Mouse (Mus musculus): Measurements from ENCODE around the gene A930009A15Rik. TPM values are rescaled to one million over a fixed set of nuclear protein-coding genes. Genes with fewer than 3 reads are reported as not detected.

The A930009A15Rik gene
- polyA plus RNA-seq, 1 experiment from 2014 or later: 0.32 TPM

- peaks cover 32% of the 10 kb centered on the region for H3K27me3 ChIP-seq
- no peaks in the 10 kb centered on the region for H3K36me3 ChIP-seq
- no peak overlapping the region for H3K4me2 ChIP-seq (replicated peaks)
- H3K4me1 ChIP-seq: peaks cover 16% of the 10 kb centered on the region; the same call in 1 of the 2 replicates
- H3K9me3 ChIP-seq: no peaks in the 10 kb centered on the region
- no peak for ATAC-seq (ENCODE audit: insufficient number of reproducible peaks, insufficient read depth, low FRiP score, low TSS enrichment)
- no peak overlapping the region for H3K9ac ChIP-seq
- H3K27ac ChIP-seq: no peak overlapping the region
- H3K4me3 ChIP-seq: no peak overlapping the region
- 81% methylated on average over 3 of the region's 3 CpGs for WGBS
Observed at GRCm38 (mm10) chr10:115583071-115583470, 13.3 kb downstream of the A930009A15Rik start.

DNA sequence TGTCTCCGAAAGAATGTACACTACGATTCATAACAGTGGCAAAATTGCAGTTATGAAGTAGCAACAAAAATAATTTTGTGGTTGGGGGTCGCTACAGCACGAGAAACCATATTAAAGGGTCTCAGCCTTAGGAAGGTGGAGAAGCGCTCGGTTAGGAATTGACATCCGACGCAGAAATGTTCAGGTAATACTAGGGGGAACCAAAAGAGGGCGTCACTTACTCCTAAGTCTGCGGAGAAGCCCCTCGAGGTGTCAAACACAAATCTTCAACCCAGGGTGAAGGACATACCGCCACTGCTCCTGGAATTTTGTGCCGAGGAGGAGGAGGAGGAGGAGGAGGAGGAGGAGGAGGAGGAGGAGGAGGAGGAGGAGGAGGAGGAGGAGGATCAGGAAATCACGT lies 14.9 kb downstream of the A930009A15Rik start:
- Histone ChIP-seq H3K27me3 (peaks cover 47% of the 10 kb centered on the region), H3K9me3 (no peaks in the 10 kb centered on the region), H3K9ac (no peak overlapping the region), H3K36me3 (no peaks in the 10 kb centered on the region), H3K4me2 (replicated peaks) (peak overlapping the region; percentile 88), H3K27ac (no peak overlapping the region), H3K4me1 (peaks cover 13% of the 10 kb centered on the region; the same call in 1 of the 2 replicates), H3K4me3 (peak overlapping the region; percentile 54)
- no peak for ATAC-seq (ENCODE audit: insufficient number of reproducible peaks, insufficient read depth, low FRiP score, low TSS enrichment)
- WGBS: 15% methylated on average over 13 of the region's 14 CpGs

- H3K4me2 ChIP-seq (replicated peaks): peak overlapping the region; percentile 88
- no peaks in the 10 kb centered on the region for H3K9me3 ChIP-seq
- ATAC-seq (ENCODE audit: insufficient number of reproducible peaks, insufficient read depth, low FRiP score, low TSS enrichment): no peak
- peaks cover 52% of the 10 kb centered on the region for H3K27me3 ChIP-seq
- H3K9ac ChIP-seq: no peak overlapping the region
- H3K4me3 ChIP-seq: peak overlapping the region; percentile 54
- H3K27ac ChIP-seq: no peak overlapping the region
- 1% methylated on average over 21 of the region's 21 CpGs for WGBS
- no peaks in the 10 kb centered on the region for H3K36me3 ChIP-seq
- H3K4me1 ChIP-seq: 0 out of 2 replicates have a peak, but pooled peaks cover 13% of the 10 kb centered on the region
Observed at GRCm38 (mm10) chr10:115585491-115586245, 15.9 kb downstream of the A930009A15Rik start.

- H3K4me1 ChIP-seq: 0 out of 2 replicates have a peak, but pooled peaks cover 13% of the 10 kb centered on the region
- peak; percentile 67 for ATAC-seq (ENCODE audit: insufficient number of reproducible peaks, insufficient read depth, low FRiP score, low TSS enrichment)
- no peaks in the 10 kb centered on the region for H3K36me3 ChIP-seq
- peak overlapping the region; percentile 88 for H3K4me2 ChIP-seq (replicated peaks)
- peak overlapping the region; percentile 41; the same call in 1 of the 2 replicates for H3K27ac ChIP-seq
- peak overlapping the region; percentile 54 for H3K4me3 ChIP-seq
- peaks cover 51% of the 10 kb centered on the region for H3K27me3 ChIP-seq
- WGBS: under 1% methylated on average over 41 of the region's 41 CpGs
- peak overlapping the region; percentile 41 for H3K9ac ChIP-seq
- no peaks in the 10 kb centered on the region for H3K9me3 ChIP-seq
Observed at GRCm38 (mm10) chr10:115586246-115587231, 16.8 kb downstream of the A930009A15Rik start.

GRCm38 (mm10) chr10:115587301-115587969 lies 17.6 kb downstream of the A930009A15Rik start, which contains the start of gene Lgr5:
Lgr5 (minus strand) TSS chr10:115587780.
- Histone ChIP-seq H3K4me1 (0 out of 2 replicates have a peak, but pooled peaks cover 13% of the 10 kb centered on the region), H3K27me3 (peaks cover 51% of the 10 kb centered on the region), H3K27ac (peak within 1 kb of the TSS; percentile 41), H3K9me3 (no peaks in the 10 kb centered on the region), H3K9ac (peak within 1 kb of the TSS; percentile 41), H3K4me2 (replicated peaks) (peak within 1 kb of the TSS; percentile 88), H3K36me3 (no peaks in the 10 kb centered on the region), H3K4me3 (peak within 1 kb of the TSS; percentile 54)
- peak; percentile 85 for ATAC-seq (ENCODE audit: insufficient number of reproducible peaks, insufficient read depth, low FRiP score, low TSS enrichment)
- under 1% methylated on average over 47 of the region's 47 CpGs for WGBS

DNA sequence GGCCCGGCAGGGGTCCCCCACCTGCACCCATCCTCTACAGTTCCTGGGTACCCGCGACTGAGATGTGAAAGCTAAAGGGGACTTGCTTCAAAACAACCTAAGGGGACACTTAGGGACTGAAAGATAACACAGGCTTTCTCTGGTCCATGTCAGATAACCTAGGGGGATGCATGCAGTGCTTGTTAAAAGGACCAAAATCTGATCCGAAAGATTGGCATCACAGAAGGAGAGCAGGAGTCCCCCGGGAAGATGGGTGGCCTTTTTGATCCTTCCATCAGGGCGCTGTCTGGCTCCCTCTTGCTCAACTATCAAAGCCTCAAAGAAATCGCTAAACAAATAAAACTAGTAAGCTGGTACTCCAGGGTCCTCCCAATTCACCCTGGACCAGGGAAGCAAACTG lies 18.2 kb downstream of the A930009A15Rik start:
- peak overlapping the region; percentile 54 for H3K4me3 ChIP-seq
- H3K36me3 ChIP-seq: no peaks in the 10 kb centered on the region
- peak overlapping the region; percentile 12 for H3K9ac ChIP-seq
- H3K27me3 ChIP-seq: peaks cover 51% of the 10 kb centered on the region
- 0 out of 2 replicates have a peak, but pooled peaks cover 15% of the 10 kb centered on the region for H3K4me1 ChIP-seq
- H3K4me2 ChIP-seq (replicated peaks): peak overlapping the region; percentile 88
- ATAC-seq (ENCODE audit: insufficient number of reproducible peaks, insufficient read depth, low FRiP score, low TSS enrichment): no peak
- WGBS: under 1% methylated on average over 7 of the region's 7 CpGs
- no peak overlapping the region for H3K27ac ChIP-seq
- H3K9me3 ChIP-seq: no peaks in the 10 kb centered on the region

DNA sequence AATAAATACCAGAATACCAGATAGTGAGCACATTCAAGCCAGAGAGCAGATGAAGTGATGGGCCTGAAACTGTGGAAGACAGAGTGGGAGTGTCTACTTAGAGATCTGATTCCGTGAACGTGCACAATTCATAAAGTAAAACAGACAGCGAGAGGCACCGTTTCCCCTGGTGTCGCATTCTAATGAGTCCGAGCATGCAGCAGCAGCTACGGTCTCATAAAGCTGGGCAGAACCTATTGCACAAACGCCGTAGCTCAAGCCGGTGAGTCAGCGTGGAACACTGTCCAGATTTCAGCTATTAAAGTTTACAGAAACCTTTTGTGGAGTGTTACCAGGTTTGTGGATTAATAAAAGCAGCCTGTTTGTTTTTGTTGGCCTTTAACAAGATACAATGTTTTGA lies 23.4 kb downstream of the A930009A15Rik start:
- no peak for ATAC-seq (ENCODE audit: insufficient number of reproducible peaks, insufficient read depth, low FRiP score, low TSS enrichment)
- Histone ChIP-seq H3K9ac (no peak overlapping the region), H3K27me3 (peaks cover 20% of the 10 kb centered on the region), H3K4me3 (no peak overlapping the region), H3K27ac (no peak overlapping the region), H3K36me3 (no peaks in the 10 kb centered on the region), H3K9me3 (no peaks in the 10 kb centered on the region), H3K4me2 (replicated peaks) (no peak overlapping the region), H3K4me1 (0 out of 2 replicates have a peak, but pooled peaks cover 4% of the 10 kb centered on the region)
- WGBS: 38% methylated on average over 11 of the region's 11 CpGs

GRCm38 (mm10) chr10:115593651-115594050 lies 23.9 kb downstream of the A930009A15Rik start:
- WGBS: 87% methylated on average over 6 of the region's 6 CpGs
- no peaks in the 10 kb centered on the region for H3K9me3 ChIP-seq
- no peak overlapping the region for H3K9ac ChIP-seq
- 0 out of 2 replicates have a peak, but pooled peaks cover 3% of the 10 kb centered on the region for H3K4me1 ChIP-seq
- H3K4me2 ChIP-seq (replicated peaks): no peak overlapping the region
- no peak overlapping the region for H3K4me3 ChIP-seq
- H3K27ac ChIP-seq: no peak overlapping the region
- no peaks in the 10 kb centered on the region for H3K36me3 ChIP-seq
- ATAC-seq (ENCODE audit: insufficient number of reproducible peaks, insufficient read depth, low FRiP score, low TSS enrichment): no peak
- H3K27me3 ChIP-seq: peaks cover 16% of the 10 kb centered on the region

DNA sequence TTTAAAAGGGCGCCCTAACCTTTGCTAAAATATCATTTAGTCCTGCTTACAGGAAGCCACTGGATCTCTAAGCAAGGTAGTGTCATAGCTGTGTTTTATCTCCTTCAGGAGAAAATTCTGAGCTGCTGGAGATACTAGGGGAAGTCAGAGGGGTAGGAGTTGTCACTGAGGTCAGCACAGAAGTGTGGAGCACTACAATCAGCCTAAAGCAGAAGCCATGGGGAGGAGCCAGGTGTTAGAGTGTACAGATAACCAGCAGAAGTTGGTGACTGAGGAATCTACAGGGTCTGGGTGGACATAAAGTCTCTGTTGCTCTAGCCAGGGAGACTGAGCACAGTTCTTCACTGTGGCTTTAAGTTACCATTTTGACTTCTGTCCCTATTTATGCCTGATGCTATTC lies 26.0 kb downstream of the A930009A15Rik start:
- no peak overlapping the region for H3K4me2 ChIP-seq (replicated peaks)
- no peaks in the 10 kb centered on the region for H3K36me3 ChIP-seq
- 0 out of 2 replicates have a peak, but pooled peaks cover 3% of the 10 kb centered on the region for H3K4me1 ChIP-seq
- H3K4me3 ChIP-seq: no peak overlapping the region
- H3K9ac ChIP-seq: no peak overlapping the region
- no peaks in the 10 kb centered on the region for H3K27me3 ChIP-seq
- 84% methylated on average over 1 of the region's 1 CpGs for WGBS
- ATAC-seq (ENCODE audit: insufficient number of reproducible peaks, insufficient read depth, low FRiP score, low TSS enrichment): no peak
- H3K9me3 ChIP-seq: no peaks in the 10 kb centered on the region
- no peak overlapping the region for H3K27ac ChIP-seq

- Histone ChIP-seq H3K4me2 (replicated peaks) (peak overlapping the region; percentile 59), H3K27ac (no peak overlapping the region), H3K4me3 (peak overlapping the region; percentile 15; the same call in 1 of the 2 replicates), H3K27me3 (no peaks in the 10 kb centered on the region), H3K9me3 (no peaks in the 10 kb centered on the region), H3K4me1 (peaks cover 5% of the 10 kb centered on the region; the same call in 1 of the 2 replicates), H3K9ac (0 out of 2 replicates have a peak overlapping the region, but pooled peaks have one; percentile 24), H3K36me3 (no peaks in the 10 kb centered on the region)
- WGBS: 10% methylated on average over 12 of the region's 15 CpGs
- ATAC-seq (ENCODE audit: insufficient number of reproducible peaks, insufficient read depth, low FRiP score, low TSS enrichment): no peak
Observed at GRCm38 (mm10) chr10:115617456-115618287, 47.9 kb downstream of the A930009A15Rik start.

Measured in embryonic facial prominence, embryonic 12.5 days (tissue).